Mouse (Mus musculus) liver, adult 2 months (tissue): ENCODE data around the gene Tnik.

Experiments
- CTCF ChIP-seq: fragments of 200-500 bp; IDR thresholded peaks from 2 replicates; pipeline ENCODE4 v1.5.1; 2011; ENCODE audit warnings: low read depth, low read length, control low read depth
- POLR2A ChIP-seq: fragments of 200-500 bp; IDR thresholded peaks from 2 replicates; pipeline ENCODE4 v1.6.1; 2011; ENCODE audit warnings: low read length, control low read depth; ENCODE audit not compliant: insufficient read depth; ENCODE audit errors: extremely low read depth

DNA sequence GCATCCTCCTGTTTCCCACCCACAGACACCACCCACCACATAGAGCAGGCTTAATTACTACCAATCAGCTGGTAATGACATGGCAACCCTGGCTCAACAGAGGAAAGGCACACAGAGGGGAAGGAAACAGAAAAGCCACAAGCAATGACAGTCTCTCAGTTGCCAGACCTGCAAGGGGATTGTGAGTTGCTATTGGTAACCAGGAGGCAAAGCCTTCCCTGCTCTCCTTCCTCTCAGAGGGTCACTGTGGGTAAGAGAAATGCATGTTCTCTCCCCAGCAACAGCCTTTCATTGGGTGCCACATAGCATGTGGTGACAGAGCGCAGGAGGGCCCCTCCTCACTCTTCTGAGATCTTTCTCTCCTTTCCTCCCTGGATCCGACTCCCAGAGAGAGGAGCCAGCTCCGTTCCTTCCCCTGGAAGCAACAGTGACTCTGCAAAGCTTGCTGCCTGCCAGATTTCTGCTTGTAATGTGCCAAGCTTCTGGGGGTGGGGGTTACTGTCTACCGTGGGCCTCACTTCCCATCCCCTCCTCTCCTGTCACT is 295.4 kb downstream of the Tnik start:
- no peak for TF ChIP-seq POLR2A
- TF ChIP-seq CTCF = no peak
